Mouse (Mus musculus) cerebellum, postnatal 36 days (tissue): Measurements from ENCODE around the gene Ints7.

Experiments used
- DNase-seq, 2 experiments: peaks; one replicate each; pipeline ENCODE4 v3.0.0; 2021 to 2022; ENCODE audit warnings: mixed read lengths in 2 of 2

The Ints7 gene

DNA sequence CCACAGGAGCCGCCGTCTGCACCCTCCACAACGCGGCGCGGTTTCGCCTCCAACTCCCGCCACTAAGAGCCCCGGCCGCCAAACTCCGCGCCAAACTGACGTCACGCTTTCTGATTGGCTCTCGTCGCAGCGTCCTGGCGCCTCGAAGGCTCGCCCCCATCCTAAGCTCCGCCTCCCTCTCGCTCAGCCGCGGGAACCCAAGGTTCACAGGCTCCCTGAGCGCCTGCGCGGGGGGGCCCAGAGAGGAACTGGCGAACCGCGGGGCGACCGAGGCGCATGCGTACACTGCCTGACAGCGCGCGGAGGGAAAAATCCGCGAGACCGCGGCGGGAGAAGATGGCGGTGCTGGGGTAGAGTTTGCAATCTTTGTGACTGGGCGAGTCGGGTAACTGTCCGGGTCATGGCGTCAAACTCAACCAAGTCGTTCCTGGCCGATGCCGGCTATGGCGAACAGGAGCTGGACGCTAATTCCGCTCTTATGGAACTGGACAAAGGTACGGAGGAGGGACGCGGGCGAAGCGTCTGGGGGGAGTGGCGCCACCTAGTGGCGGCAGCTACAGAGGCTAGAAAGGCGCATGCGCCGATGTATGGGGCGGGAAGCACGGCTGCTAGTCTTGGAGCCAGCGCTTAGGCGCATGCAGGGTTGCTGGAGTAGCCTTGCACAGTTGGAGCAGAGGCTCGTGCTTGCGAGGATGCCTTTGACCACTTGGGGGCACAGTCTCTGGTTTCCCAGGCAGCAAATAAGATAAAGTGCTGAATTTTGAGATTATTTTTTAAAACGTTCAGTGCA is at the start of gene Ints7, which contains the start of gene Dtl:
Ints7 (plus strand) TSS at position 179 of the 790 bp plus-strand sequence.
Dtl (minus strand) TSS at position 87 of the 790 bp plus-strand sequence.
- DNase-seq = peak; percentile 99

GRCm38 (mm10) chr1:191527089-191527488 is 48.3 kb upstream of the Ints7 start:
- no peak for DNase-seq

DNA sequence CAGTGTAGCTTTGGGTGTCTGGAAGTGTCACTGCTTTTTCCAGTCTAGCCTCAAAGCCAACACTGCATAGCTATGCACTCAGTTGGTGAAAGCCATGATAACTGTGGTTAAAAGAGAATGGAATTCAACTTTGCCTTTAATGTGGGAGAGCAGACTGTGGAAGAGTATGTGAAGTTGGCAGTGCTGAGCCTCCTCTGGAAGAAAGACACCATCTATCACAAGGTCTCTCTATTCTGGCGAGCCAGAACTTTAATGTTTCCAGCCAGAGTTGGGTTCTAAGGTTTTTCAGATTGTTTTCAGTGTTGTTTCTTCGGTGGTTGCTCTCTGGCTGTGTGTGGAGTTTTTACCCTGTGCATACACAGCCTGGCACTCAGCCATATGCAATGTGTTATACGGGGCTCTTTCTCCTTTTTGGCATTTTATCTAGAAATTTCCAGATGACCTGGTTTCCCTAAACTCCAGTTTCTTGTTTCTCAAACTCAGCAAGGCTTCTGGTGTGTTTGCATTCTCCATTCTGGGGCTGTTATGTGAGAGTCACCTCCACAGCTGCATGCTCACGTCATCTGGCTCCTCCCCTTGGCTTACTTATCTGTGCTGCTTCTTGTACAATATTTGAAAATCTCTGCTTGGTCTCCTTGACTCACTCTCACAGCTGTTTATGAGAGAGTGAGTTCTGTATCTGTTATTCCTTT is 47.4 kb upstream of the Ints7 start:
- peak in 1 of 2 experiments; percentile 7 for DNase-seq

DNA sequence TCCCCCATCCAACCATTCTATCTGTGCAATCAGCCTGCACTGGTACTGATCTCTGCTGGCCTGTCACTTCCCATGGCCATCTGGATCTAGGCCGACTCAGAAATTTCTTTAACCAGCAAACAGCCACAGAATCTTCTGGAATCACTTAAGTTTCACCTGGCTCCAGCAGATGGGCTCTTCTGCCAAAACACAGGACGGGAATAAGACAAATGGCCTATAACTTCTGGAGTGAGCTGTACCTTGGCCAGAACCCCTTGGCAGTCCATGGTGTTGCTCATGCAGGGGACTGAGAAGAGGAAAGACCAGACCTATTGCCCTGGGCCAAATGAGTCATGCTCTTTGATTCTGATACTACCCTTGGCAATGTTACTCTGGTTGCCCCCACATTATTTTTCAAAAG is 46.0 kb upstream of the Ints7 start:
- DNase-seq = no peak

GRCm38 (mm10) chr1:191531023-191531422 is 44.4 kb upstream of the Ints7 start:
- no peak for DNase-seq

DNA sequence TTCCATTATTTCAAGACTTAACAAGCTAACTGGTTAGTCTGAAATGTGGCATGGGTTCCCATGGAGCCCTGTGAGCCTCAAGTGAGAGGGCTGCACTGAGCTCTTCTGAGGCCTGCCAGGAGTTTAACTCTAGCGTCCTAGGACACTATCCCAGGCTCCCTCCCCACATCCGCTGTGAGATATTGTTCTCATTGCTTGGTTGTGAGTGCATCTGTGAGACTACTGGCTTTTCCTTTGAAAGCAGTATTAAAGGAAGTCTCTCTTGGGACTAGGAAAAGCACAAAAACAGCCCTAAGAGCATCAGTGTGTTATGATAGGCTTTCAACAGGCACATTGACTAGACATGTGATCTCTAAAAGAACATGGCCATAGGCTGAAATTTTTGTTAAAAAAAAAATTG is 40.5 kb upstream of the Ints7 start:
- no peak for DNase-seq

DNA sequence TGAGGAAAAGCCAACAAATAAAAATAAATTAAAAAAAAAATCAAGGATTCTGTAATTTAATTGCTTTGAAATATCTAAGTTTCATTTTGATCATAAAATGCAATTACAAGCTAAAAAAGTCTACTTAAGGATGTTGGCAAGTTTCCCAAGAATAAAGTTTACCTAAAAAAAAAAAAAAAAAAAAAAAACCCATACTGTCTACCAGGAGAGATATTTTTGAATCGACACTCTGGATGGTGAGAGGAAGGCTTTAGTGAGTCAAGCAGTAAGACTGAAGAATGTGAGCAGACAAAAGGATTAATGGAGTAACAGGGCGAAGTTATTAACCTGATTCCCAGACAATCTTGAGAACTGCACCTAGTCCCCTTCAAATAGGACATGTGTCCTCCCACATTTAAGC is 35.1 kb upstream of the Ints7 start:
- DNase-seq = no peak

- no peak for DNase-seq
These were observed 34.4 kb upstream of the Ints7 start for GRCm38 (mm10) chr1:191541014-191541413.

DNA sequence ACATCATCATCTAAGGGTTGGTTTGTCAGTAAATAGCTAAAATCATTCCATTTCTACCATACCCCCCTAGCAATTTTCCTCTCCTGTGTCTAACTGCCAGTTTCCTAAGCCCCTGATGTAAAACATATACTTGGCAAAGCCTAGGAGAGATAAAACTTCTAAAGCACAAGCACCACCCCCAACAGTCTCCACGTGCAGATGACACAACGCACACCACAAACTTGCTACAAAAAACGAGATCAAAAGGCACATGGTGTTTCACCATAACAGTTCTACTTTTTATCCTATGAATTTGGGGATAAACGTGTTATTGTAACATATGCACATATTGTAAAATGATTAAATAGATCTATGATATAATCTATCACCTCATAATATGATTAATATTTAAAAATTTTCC is 33.8 kb upstream of the Ints7 start:
- no peak for DNase-seq

DNA sequence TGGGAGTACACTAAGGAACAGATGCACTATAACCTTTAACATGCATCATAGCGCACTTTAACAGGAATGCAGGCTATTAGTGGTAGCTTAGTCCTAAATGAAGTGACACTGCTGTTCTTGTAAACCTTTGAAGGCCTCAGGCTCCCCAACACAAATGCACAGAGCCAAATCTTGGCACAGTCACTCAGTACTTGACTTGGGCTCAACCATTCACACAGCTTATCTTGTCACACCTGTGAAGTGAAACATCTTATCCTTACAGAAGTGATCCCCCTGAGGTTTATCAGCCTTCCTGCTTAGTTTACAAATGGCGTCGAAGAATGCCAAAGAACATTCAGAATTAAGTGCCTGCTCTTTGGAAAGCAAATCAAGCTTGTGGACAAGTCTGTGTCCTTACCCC is 31.7 kb upstream of the Ints7 start:
- DNase-seq = no peak

- no peak for DNase-seq
These were observed 24.6 kb upstream of the Ints7 start for GRCm38 (mm10) chr1:191550786-191551185.

GRCm38 (mm10) chr1:191557109-191557508 is 18.3 kb upstream of the Ints7 start:
- DNase-seq = no peak

DNA sequence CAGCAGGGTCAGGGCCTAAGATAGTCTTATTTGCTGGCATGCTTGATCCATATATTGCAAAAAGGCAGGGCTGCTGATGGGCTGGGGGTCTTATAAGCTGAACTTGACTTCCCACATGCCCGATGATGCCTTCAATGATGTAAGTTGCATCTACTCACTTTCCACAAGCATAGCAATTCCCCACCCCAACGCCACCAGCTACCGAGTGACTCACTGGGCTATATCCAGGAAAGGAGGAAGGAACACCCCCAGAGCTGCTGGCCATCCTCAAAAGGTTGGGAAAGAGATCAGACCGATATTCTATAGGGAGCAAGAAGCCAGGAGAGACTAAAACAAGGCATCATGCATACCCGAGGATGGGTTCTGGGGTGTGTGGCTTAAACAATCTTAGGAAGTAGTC is 15.7 kb upstream of the Ints7 start:
- no peak for DNase-seq

- DNase-seq = peak; percentile 16 to 55
These were observed 12.5 kb upstream of the Ints7 start for GRCm38 (mm10) chr1:191562823-191563365.

DNA sequence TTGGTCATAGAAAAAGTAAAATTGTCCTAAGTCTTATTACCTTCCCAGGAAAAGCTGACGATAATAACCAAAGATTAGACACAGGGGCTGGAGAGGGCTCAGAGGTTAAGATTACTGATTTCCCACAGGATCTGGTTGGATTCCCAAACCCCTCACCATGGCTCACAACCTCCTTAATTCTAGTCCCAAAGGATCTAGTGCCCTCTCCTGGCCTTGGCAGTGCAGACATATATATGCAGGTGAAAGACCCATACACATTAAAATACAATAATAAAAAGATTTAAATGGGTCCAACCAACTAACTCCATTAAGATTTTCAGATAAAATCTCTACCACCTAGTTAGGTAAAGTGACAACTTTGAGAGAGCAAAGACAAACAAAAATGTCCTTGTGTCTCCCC is 7.6 kb upstream of the Ints7 start:
- DNase-seq = no peak

DNA sequence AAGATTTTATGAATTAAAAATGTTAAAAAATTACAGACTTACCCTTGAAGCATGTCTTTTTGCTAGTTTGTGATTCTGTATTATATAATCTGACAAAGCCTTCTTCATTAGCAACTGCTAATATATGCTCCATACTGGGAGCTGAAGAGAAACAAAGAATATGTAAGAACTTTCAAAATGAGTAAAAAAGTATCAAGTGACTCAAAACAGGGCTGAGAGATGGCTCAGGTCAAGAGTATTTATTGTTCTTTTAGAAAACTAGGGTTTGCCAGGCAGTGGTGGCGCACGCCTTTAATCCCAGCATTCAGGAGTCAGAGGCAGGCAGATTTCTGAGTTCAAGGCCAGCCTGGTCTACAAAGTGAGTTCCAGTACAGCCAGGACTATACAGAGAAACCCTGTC is 5.8 kb upstream of the Ints7 start:
- no peak for DNase-seq

- DNase-seq = no peak
These were observed 5.0 kb upstream of the Ints7 start for GRCm38 (mm10) chr1:191570415-191570814.

GRCm38 (mm10) chr1:191573906-191574639 is 1.4 kb upstream of the Ints7 start:
- no peak for DNase-seq

DNA sequence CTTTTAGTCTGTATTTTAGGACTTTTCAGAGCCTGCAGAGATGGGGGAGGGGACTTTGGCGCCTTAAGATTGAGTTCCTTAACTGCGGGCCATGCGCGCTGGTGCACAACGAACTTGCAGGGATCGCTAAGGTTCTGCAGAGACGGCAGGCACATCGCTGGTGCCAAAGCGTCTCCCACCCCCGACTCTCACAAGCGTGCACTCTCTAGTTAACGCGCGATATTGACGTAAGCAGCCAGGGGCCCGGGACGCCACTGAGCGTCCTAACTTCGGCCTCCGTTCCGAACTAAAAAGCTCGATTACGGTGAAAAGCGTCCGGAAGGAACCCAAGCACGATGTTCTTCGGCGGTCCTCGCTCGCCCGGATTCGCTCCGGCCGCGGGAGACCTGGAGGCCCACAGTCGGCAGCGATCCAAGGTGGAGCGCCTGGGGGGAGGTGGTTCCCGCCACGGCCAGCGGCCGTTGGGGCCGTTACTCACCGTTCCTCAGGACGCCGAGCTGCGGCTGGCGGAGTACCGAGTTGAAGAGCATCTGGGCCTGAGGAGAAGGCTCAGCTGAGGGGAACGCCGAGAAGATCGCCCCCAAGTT is 472 bp upstream of the Ints7 start:
- DNase-seq = peak in 1 of 2 experiments; percentile 18

- no peak for DNase-seq
These were observed 4.1 kb downstream of the Ints7 start for GRCm38 (mm10) chr1:191579524-191579923.

DNA sequence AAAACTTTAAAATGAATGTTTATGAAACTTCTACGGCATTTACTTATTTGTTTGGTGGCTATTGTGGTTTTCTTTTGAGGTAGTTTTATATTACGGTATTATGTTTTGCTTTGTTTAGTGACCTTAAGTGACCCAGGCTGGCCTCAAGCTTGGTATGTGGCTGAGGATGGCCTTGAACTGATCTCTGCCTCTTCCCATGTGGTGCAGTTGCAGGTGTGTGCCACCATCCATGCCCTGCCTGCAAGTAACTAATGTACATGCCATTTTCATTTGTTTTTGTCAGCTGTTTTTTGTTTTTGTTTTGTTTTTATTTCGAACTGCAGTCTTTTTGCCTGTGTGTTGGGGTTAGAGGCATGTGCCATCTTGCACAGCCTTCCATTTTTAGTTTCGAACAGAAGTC is 6.2 kb downstream of the Ints7 start:
- no peak for DNase-seq

DNA sequence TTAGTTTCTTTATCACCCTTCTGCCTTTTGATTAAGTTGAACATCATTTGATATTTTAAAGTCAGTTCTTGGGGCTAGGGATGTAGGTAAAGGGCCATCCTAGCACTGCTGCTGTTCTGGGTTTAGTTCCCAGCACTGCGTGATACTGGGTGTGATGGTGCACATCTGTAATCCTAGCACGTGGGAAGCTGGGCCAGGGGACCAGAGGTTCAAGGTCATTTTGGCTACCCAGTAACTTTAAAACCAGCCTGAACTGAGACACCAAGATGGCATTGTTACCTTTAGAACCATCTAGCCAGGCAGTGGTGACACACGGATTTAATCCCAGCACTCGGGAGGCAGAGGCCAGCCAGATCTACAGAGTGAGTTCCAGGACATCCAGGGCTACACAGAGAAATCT is 8.4 kb downstream of the Ints7 start:
- no peak for DNase-seq

- no peak for DNase-seq
These were observed 9.0 kb downstream of the Ints7 start for GRCm38 (mm10) chr1:191584483-191584882.
